Mouse (Mus musculus): ENCODE results near the gene Aph1a.

GRCm38 (mm10) chr3:95866071-95866470, 27.7 kb upstream of the Aph1a start:
- TF ChIP-seq CTCF (IDR thresholded peaks at IDR 0.05; ENCODE audit: insufficient read depth, low read length) (no peak), POLR2A (IDR thresholded peaks at IDR 0.05; ENCODE audit: borderline replicate concordance, extremely low read depth, low read depth, low read length) (no peak)

Data from lung, adult 2 months (tissue).